In genomic region chr7:101650565-101650964, GRCm38 (mm10) we compare ENCODE assay signal across 11 mouse cellular contexts. TPM values are rescaled to one million over a fixed set of nuclear protein-coding genes. Genes with fewer than 3 reads are reported as not detected.
DNase-seq lines count a peak whose midpoint lies in the region; ATAC-seq and TF ChIP-seq lines count a peak whose summit lies in the region.
"Had no signal": no experiment of that assay in that cellular context is flagged by ENCODE, and none has a peak within 500 bp of the region (broad histone marks: within the 10 kb centered on the region; RNA-seq: fewer than 3 reads in every experiment).

No protein-coding gene starts in this region.

- no peaks in the 10 kb centered on the region for H3K36me3 ChIP-seq in heart, postnatal 0 days (replicated peaks; ENCODE audit: control insufficient read depth, insufficient read depth, low read length)
- H3K36me3 ChIP-seq in midbrain, embryonic 14.5 days (ENCODE audit: control insufficient read depth, insufficient read depth, low read length): no peaks in the 10 kb centered on the region
- H3K36me3 ChIP-seq in midbrain, embryonic 10.5 days: no peaks in the 10 kb centered on the region
- H3K36me3 ChIP-seq: hindbrain, embryonic 12.5 days; liver, embryonic 13.5 days had no signal

- no peak overlapping the region for H3K4me3 ChIP-seq in heart, postnatal 0 days (ENCODE audit: low read depth, low read length)
- H3K4me3 ChIP-seq in midbrain, embryonic 14.5 days (replicated peaks; ENCODE audit: low read depth, low read length): no peak overlapping the region
- H3K4me3 ChIP-seq in midbrain, embryonic 10.5 days: no peak overlapping the region
- H3K4me3 ChIP-seq: hindbrain, embryonic 12.5 days; liver, embryonic 13.5 days had no signal

- no peaks in the 10 kb centered on the region for H3K9me3 ChIP-seq in heart, postnatal 0 days (replicated peaks; ENCODE audit: control insufficient read depth, low read length)
- H3K9me3 ChIP-seq in midbrain, embryonic 14.5 days (ENCODE audit: control insufficient read depth, low read length): no peaks in the 10 kb centered on the region
- H3K9me3 ChIP-seq in midbrain, embryonic 10.5 days (replicated peaks): no peaks in the 10 kb centered on the region
- H3K9me3 ChIP-seq: hindbrain, embryonic 12.5 days; liver, embryonic 13.5 days had no signal

- no peak for TF ChIP-seq EP300 in heart, postnatal 0 days (IDR thresholded peaks at IDR 0.05; ENCODE audit: low read depth)

- DNase-seq in heart, postnatal 0 days (ENCODE audit: low spot score): no peak
- DNase-seq in heart, postnatal 25 days (ENCODE audit: low spot score): no peak
- DNase-seq in midbrain, embryonic 14.5 days: peak; percentile 59
- DNase-seq in midbrain, embryonic 10.5 days (ENCODE audit: low spot score): no peak
- peak; percentile 30 for DNase-seq in NIH3T3 (ENCODE audit: low read depth)
- peak; percentile 34 for DNase-seq in mesoderm, embryonic 11.5 days (ENCODE audit: low read depth, low spot score)
- DNase-seq in MN1 (ENCODE audit: low spot score): no peak
- no peak for DNase-seq in natural killer cell, adult 2 months (ENCODE audit: low spot score in 2 of 2)
- DNase-seq: adrenal gland, adult 8-10 months; liver, embryonic 13.5 days had no signal

- H3K9ac ChIP-seq in heart, postnatal 0 days (replicated peaks; ENCODE audit: low read depth, low read length): no peak overlapping the region
- H3K9ac ChIP-seq in midbrain, embryonic 14.5 days (replicated peaks; ENCODE audit: low read length): no peak overlapping the region
- H3K9ac ChIP-seq: hindbrain, embryonic 12.5 days; liver, embryonic 13.5 days had no signal

- no peaks in the 10 kb centered on the region for H3K4me1 ChIP-seq in heart, postnatal 0 days (ENCODE audit: control insufficient read depth, insufficient read depth)
- no peaks in the 10 kb centered on the region for H3K4me1 ChIP-seq in midbrain, embryonic 14.5 days (ENCODE audit: control insufficient read depth, insufficient read depth, low read length)
- H3K4me1 ChIP-seq in midbrain, embryonic 10.5 days: no peaks in the 10 kb centered on the region
- H3K4me1 ChIP-seq: hindbrain, embryonic 12.5 days; liver, embryonic 13.5 days had no signal

- ATAC-seq in heart, postnatal 0 days (ENCODE audit: insufficient read depth, low read depth): no peak
- ATAC-seq in midbrain, embryonic 14.5 days (ENCODE audit: low FRiP score, low TSS enrichment): no peak

- intact Hi-C loops in heart, postnatal 25 days (cut with DNase I): loop anchor here (5.0 to 10.0 kb wide), 2 partner anchors 427 to 604 kb away; partner anchors contain the start of gene Rhog

- no peaks in the 10 kb centered on the region for H3K27me3 ChIP-seq in heart, postnatal 0 days (ENCODE audit: control insufficient read depth, insufficient read depth, low read length)
- H3K27me3 ChIP-seq in midbrain, embryonic 14.5 days (ENCODE audit: control insufficient read depth, insufficient read depth, low read length): no peaks in the 10 kb centered on the region
- no peaks in the 10 kb centered on the region for H3K27me3 ChIP-seq in midbrain, embryonic 10.5 days (ENCODE audit: low read depth, poor library complexity, severe bottlenecking)
- H3K27me3 ChIP-seq: hindbrain, embryonic 12.5 days; liver, embryonic 13.5 days had no signal

- peak; percentile 55 for TF ChIP-seq CTCF in heart, postnatal 0 days (IDR thresholded peaks at IDR 0.05; ENCODE audit: low read depth)

- no peak overlapping the region for H3K27ac ChIP-seq in heart, postnatal 0 days (ENCODE audit: low read depth)
- no peak overlapping the region for H3K27ac ChIP-seq in midbrain, embryonic 14.5 days (replicated peaks; ENCODE audit: low read depth, low read length)
- H3K27ac ChIP-seq in midbrain, embryonic 10.5 days (replicated peaks): no peak overlapping the region
- H3K27ac ChIP-seq: hindbrain, embryonic 12.5 days; liver, embryonic 13.5 days had no signal

- no peak overlapping the region for H3K4me2 ChIP-seq in heart, postnatal 0 days (ENCODE audit: low read depth, low read length)
- no peak overlapping the region for H3K4me2 ChIP-seq in midbrain, embryonic 14.5 days (ENCODE audit: low read length)
- H3K4me2 ChIP-seq: hindbrain, embryonic 12.5 days; liver, embryonic 13.5 days had no signal

- WGBS in heart, postnatal 0 days: 33% methylated on average over 3 of the region's 3 CpGs
- WGBS in midbrain, embryonic 14.5 days: 33% methylated on average over 3 of the region's 3 CpGs
- WGBS in midbrain, embryonic 10.5 days: 36% methylated on average over 3 of the region's 3 CpGs

RNA-seq across cellular contexts. Expression of gene Clpb, which starts 12.9 kb away (rescaled TPM):
- 42.2 and 84.6 TPM in 2 replicates for total RNA-seq in heart, postnatal 0 days (2014; rRNA removed; ENCODE audit: low replicate concordance)
- polyA plus RNA-seq in heart, postnatal 0 days (2015; fragmentation: Nextera tagmentation; extraction: Ambion mirVana): 47.2 and 47.7 TPM in 2 replicates
- total RNA-seq in heart, postnatal 25 days (2021): 10 to 100 TPM; 59.7 to 62.6 TPM
- polyA plus RNA-seq in midbrain, embryonic 14.5 days (2014; fragmentation: Nextera tagmentation; extraction: Ambion mirVana): 32.0 and 38.5 TPM in 2 replicates
- polyA plus RNA-seq in midbrain, embryonic 10.5 days (2016; fragmentation: Nextera tagmentation; extraction: Ambion mirVana): 54.7 and 56.3 TPM in 2 replicates

Comparison
In these comparisons a context has a peak if more than half of its experiments do, and no peak if none do; other contexts are left out.
1. DNase-seq: peak in midbrain, embryonic 14.5 days (single experiment), NIH3T3 (single experiment) and mesoderm, embryonic 11.5 days (single experiment); none in heart, postnatal 0 days (single experiment), heart, postnatal 25 days (single experiment), midbrain, embryonic 10.5 days (single experiment), MN1 (single experiment) and natural killer cell, adult 2 months (0 of 2).